Mouse (Mus musculus): ENCODE results near the gene Ptov1. TPM values are rescaled to one million over a fixed set of nuclear protein-coding genes. Genes with fewer than 3 reads are reported as not detected.

The Ptov1 gene
- polyA plus RNA-seq (2014; fragmentation: Nextera tagmentation; extraction: Ambion mirVana), result 447 and 458 TPM in 2 replicates

DNA sequence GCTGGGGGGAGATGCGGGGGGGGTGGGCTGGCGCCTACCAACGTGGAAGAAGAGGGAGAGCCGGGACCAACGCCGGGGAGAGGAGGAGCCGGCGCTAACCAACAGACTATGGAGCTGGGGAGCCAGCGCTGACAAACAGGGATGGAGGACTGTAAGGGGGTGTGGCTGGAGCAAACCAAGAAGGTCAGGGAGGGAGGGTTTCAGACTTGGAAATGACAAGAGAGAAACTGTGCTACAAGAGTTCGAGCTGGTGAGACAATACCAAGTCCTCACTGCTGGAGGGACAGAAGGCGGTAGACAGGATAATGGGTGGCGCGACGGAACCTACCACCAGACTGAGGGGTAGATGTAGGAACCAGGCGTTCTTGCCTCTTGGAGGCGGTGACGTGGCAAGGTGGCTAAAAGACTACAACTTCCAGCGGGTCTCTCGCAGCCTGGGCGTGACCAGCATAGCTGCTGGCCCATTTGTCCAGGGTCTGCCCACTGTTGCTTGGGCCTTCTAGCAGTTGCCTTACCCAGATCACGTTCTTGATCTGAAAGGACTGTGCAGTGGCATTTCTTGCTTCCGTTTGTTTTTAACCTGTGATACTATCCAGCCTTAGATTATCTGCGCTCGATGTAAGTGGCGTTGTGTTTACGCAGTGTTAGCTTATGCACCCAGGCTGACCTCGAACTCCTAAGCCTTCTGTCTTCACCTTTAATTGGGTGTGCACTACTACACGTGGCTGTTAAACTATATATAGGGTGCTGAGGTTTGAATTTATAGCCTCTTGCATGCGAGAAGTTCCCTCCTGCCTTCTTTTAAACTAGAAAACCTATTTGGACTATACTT lies at the start of gene Ptov1:
Gene Ptov1 (minus strand): TSS at position 92 of the 832 bp plus-strand sequence.
- peak; percentile 99 for DNase-seq (ENCODE audit: low spot score)
- Histone ChIP-seq H3K27me3 (replicated peaks; ENCODE audit: control insufficient read depth, insufficient read depth, low read length) (no peaks in the 10 kb centered on the region), H3K9me3 (replicated peaks; ENCODE audit: control insufficient read depth, low read length) (no peaks in the 10 kb centered on the region), H3K9ac (ENCODE audit: low read length) (peak within 1 kb of the TSS; percentile 100), H3K4me1 (ENCODE audit: control insufficient read depth, insufficient read depth, low read length) (peaks cover 33% of the 10 kb centered on the region), H3K27ac (ENCODE audit: low read depth, low read length) (peak within 1 kb of the TSS; percentile 100), H3K4me2 (ENCODE audit: low read length) (peak within 1 kb of the TSS; percentile 98), H3K36me3 (ENCODE audit: control insufficient read depth, insufficient read depth, low read length) (peaks cover 22% of the 10 kb centered on the region), H3K4me3 (ENCODE audit: low read depth, low read length) (peak within 1 kb of the TSS; percentile 98)
- 10% methylated on average over 29 of the region's 29 CpGs for WGBS
- ATAC-seq, result peak; percentile 94

DNA sequence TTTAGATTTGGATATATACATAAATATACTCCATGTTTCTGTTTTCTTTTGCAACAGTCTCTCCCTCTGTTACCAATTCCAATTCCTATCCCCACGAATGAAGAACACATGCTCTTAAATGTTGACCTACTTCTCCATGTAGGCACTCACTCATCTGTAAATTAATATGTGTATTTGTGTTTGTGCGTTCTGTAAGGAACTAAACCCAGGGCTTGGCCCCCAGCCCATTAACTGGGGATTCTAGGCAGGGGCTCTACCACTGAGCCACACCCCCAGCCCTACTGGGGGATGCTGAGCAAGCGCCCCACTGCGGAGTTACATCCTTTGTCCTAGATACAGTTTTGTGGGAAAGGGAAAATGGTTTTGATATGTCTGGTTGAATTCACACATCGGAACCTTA lies 49.5 kb upstream of the Ptov1 start:
- Histone ChIP-seq H3K4me2 (ENCODE audit: low read length) (no peak overlapping the region), H3K9me3 (replicated peaks; ENCODE audit: control insufficient read depth, low read length) (no peaks in the 10 kb centered on the region), H3K9ac (ENCODE audit: low read length) (no peak overlapping the region), H3K27ac (ENCODE audit: low read depth, low read length) (no peak overlapping the region), H3K4me1 (ENCODE audit: control insufficient read depth, insufficient read depth, low read length) (no peaks in the 10 kb centered on the region), H3K36me3 (ENCODE audit: control insufficient read depth, insufficient read depth, low read length) (peaks cover 56% of the 10 kb centered on the region), H3K27me3 (replicated peaks; ENCODE audit: control insufficient read depth, insufficient read depth, low read length) (no peaks in the 10 kb centered on the region), H3K4me3 (ENCODE audit: low read depth, low read length) (no peak overlapping the region)
- ATAC-seq, result no peak
- no peak for DNase-seq (ENCODE audit: low spot score)
- WGBS, result 77% methylated on average over 5 of the region's 5 CpGs

GRCm38 (mm10) chr7:44918219-44918618 lies 48.6 kb upstream of the Ptov1 start:
- 96% methylated on average over 3 of the region's 3 CpGs for WGBS
- no peaks in the 10 kb centered on the region for H3K27me3 ChIP-seq (replicated peaks; ENCODE audit: control insufficient read depth, insufficient read depth, low read length)
- no peak overlapping the region for H3K9ac ChIP-seq (ENCODE audit: low read length)
- peaks cover 58% of the 10 kb centered on the region for H3K36me3 ChIP-seq (ENCODE audit: control insufficient read depth, insufficient read depth, low read length)
- DNase-seq (ENCODE audit: low spot score) (no peak), ATAC-seq (no peak)
- H3K4me3 ChIP-seq (ENCODE audit: low read depth, low read length), result no peak overlapping the region
- H3K4me1 ChIP-seq (ENCODE audit: control insufficient read depth, insufficient read depth, low read length), result no peaks in the 10 kb centered on the region
- H3K4me2 ChIP-seq (ENCODE audit: low read length), result no peak overlapping the region
- no peak overlapping the region for H3K27ac ChIP-seq (ENCODE audit: low read depth, low read length)
- no peaks in the 10 kb centered on the region for H3K9me3 ChIP-seq (replicated peaks; ENCODE audit: control insufficient read depth, low read length)

- no peak overlapping the region for H3K27ac ChIP-seq (ENCODE audit: low read depth, low read length)
- DNase-seq (ENCODE audit: low spot score) (no peak), ATAC-seq (no peak)
- no peaks in the 10 kb centered on the region for H3K27me3 ChIP-seq (replicated peaks; ENCODE audit: control insufficient read depth, insufficient read depth, low read length)
- H3K9me3 ChIP-seq (replicated peaks; ENCODE audit: control insufficient read depth, low read length), result no peaks in the 10 kb centered on the region
- no peak overlapping the region for H3K4me2 ChIP-seq (ENCODE audit: low read length)
- H3K4me3 ChIP-seq (ENCODE audit: low read depth, low read length), result no peak overlapping the region
- H3K36me3 ChIP-seq (ENCODE audit: control insufficient read depth, insufficient read depth, low read length), result peaks cover 57% of the 10 kb centered on the region
- H3K9ac ChIP-seq (ENCODE audit: low read length), result no peak overlapping the region
- WGBS, result 95% methylated on average over 4 of the region's 4 CpGs
- no peaks in the 10 kb centered on the region for H3K4me1 ChIP-seq (ENCODE audit: control insufficient read depth, insufficient read depth, low read length)
Observed at GRCm38 (mm10) chr7:44916881-44917280, 47.3 kb upstream of the Ptov1 start.

- H3K27ac ChIP-seq (ENCODE audit: low read depth, low read length), result no peak overlapping the region
- no peaks in the 10 kb centered on the region for H3K4me1 ChIP-seq (ENCODE audit: control insufficient read depth, insufficient read depth, low read length)
- H3K9me3 ChIP-seq (replicated peaks; ENCODE audit: control insufficient read depth, low read length), result no peaks in the 10 kb centered on the region
- ATAC-seq, result no peak
- H3K36me3 ChIP-seq (ENCODE audit: control insufficient read depth, insufficient read depth, low read length), result peaks cover 61% of the 10 kb centered on the region
- no peak overlapping the region for H3K9ac ChIP-seq (ENCODE audit: low read length)
- WGBS, result 96% methylated on average over 6 of the region's 6 CpGs
- no peak for DNase-seq (ENCODE audit: low spot score)
- no peaks in the 10 kb centered on the region for H3K27me3 ChIP-seq (replicated peaks; ENCODE audit: control insufficient read depth, insufficient read depth, low read length)
- no peak overlapping the region for H3K4me2 ChIP-seq (ENCODE audit: low read length)
- H3K4me3 ChIP-seq (ENCODE audit: low read depth, low read length), result no peak overlapping the region
Observed at GRCm38 (mm10) chr7:44916191-44916590, 46.6 kb upstream of the Ptov1 start.

DNA sequence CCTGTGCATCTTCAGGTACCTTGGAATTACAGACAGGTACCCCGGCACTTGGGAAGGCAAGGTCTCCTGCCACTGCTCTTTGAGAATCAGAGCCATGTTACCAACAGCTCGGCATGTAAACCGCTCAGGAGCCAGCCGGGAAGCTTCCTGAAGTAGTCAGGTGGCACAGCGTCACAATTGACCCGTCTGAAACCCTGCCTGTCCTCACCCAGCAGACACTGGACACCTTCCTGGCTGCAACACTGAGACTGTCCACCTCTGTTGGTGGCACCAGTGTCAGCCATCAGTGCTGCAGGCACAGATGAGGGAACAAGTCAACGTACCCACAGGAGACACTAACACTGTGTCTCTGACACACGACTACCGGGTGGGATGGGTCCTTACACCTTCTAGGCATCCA lies 45.7 kb upstream of the Ptov1 start:
- WGBS, result 90% methylated on average over 9 of the region's 9 CpGs
- H3K36me3 ChIP-seq (ENCODE audit: control insufficient read depth, insufficient read depth, low read length), result peaks cover 68% of the 10 kb centered on the region

DNA sequence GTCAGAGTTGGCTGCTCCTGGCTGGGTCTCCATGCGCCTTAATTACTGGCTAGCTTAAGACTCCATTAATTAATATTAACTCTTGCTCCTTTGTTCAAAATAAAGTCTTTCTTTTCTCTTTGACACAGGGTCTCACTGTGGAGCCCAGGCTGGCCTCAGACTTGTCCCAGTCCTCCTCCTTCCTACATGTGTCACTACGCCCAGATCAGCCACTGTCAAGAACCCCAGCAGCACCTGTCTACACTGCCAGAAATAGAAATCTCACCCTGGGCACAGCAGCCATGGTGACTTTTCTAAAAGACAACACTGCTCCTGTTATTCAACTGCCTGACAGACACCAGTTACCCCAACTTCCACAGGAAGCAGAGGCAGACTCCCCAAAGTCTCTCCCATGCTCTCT lies 44.8 kb upstream of the Ptov1 start:
- ATAC-seq (no peak), DNase-seq (ENCODE audit: low spot score) (no peak)
- no peaks in the 10 kb centered on the region for H3K27me3 ChIP-seq (replicated peaks; ENCODE audit: control insufficient read depth, insufficient read depth, low read length)
- no peak overlapping the region for H3K4me3 ChIP-seq (ENCODE audit: low read depth, low read length)
- H3K27ac ChIP-seq (ENCODE audit: low read depth, low read length), result no peak overlapping the region
- no peak overlapping the region for H3K4me2 ChIP-seq (ENCODE audit: low read length)
- H3K9ac ChIP-seq (ENCODE audit: low read length), result no peak overlapping the region
- H3K36me3 ChIP-seq (ENCODE audit: control insufficient read depth, insufficient read depth, low read length), result peaks cover 70% of the 10 kb centered on the region
- H3K9me3 ChIP-seq (replicated peaks; ENCODE audit: control insufficient read depth, low read length), result no peaks in the 10 kb centered on the region
- no peaks in the 10 kb centered on the region for H3K4me1 ChIP-seq (ENCODE audit: control insufficient read depth, insufficient read depth, low read length)
- 50% methylated on average over 2 of the region's 2 CpGs for WGBS

More for the DNA sequence above, 45.7 kb upstream of the Ptov1 start:
- Histone ChIP-seq H3K4me3 (ENCODE audit: low read depth, low read length) (no peak overlapping the region), H3K4me1 (ENCODE audit: control insufficient read depth, insufficient read depth, low read length) (no peaks in the 10 kb centered on the region), H3K9me3 (replicated peaks; ENCODE audit: control insufficient read depth, low read length) (no peaks in the 10 kb centered on the region), H3K9ac (ENCODE audit: low read length) (no peak overlapping the region), H3K27ac (ENCODE audit: low read depth, low read length) (no peak overlapping the region), H3K4me2 (ENCODE audit: low read length) (no peak overlapping the region), H3K27me3 (replicated peaks; ENCODE audit: control insufficient read depth, insufficient read depth, low read length) (no peaks in the 10 kb centered on the region)
- ATAC-seq, result no peak
- no peak for DNase-seq (ENCODE audit: low spot score)

GRCm38 (mm10) chr7:44908706-44909476 lies 39.3 kb upstream of the Ptov1 start:
- no peak overlapping the region for H3K4me2 ChIP-seq (ENCODE audit: low read length)
- DNase-seq (ENCODE audit: low spot score) (no peak), ATAC-seq (no peak)
- H3K9ac ChIP-seq (ENCODE audit: low read length), result no peak overlapping the region
- no peaks in the 10 kb centered on the region for H3K9me3 ChIP-seq (replicated peaks; ENCODE audit: control insufficient read depth, low read length)
- peaks cover 98% of the 10 kb centered on the region for H3K36me3 ChIP-seq (ENCODE audit: control insufficient read depth, insufficient read depth, low read length)
- no peaks in the 10 kb centered on the region for H3K4me1 ChIP-seq (ENCODE audit: control insufficient read depth, insufficient read depth, low read length)
- no peak overlapping the region for H3K4me3 ChIP-seq (ENCODE audit: low read depth, low read length)
- H3K27ac ChIP-seq (ENCODE audit: low read depth, low read length), result no peak overlapping the region
- WGBS, result 92% methylated on average over 15 of the region's 15 CpGs
- H3K27me3 ChIP-seq (replicated peaks; ENCODE audit: control insufficient read depth, insufficient read depth, low read length), result no peaks in the 10 kb centered on the region

DNA sequence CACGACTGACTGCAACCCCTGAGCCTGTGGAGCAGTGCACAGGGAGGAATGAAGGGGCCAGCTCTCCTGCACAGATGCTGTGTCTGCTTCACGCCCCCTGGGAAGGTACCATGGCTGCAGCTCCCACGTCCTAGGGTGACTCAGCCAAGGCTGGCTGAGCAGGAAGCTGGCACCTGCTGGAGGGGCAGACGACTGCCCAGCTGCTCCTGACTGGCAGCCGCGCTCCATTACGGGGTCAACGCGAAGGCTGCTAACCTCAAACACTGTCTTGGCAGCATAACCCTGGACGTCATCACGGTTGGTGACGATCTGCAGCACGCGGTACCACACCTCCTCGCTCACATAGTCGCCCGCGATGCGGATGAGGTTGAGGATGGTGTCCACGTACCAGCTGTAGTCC lies 35.8 kb upstream of the Ptov1 start:
- WGBS, result 91% methylated on average over 20 of the region's 20 CpGs
- DNase-seq (ENCODE audit: low spot score), result no peak
- Histone ChIP-seq H3K9ac (ENCODE audit: low read length) (no peak overlapping the region), H3K9me3 (replicated peaks; ENCODE audit: control insufficient read depth, low read length) (no peaks in the 10 kb centered on the region), H3K4me1 (ENCODE audit: control insufficient read depth, insufficient read depth, low read length) (no peaks in the 10 kb centered on the region), H3K27ac (ENCODE audit: low read depth, low read length) (no peak overlapping the region), H3K27me3 (replicated peaks; ENCODE audit: control insufficient read depth, insufficient read depth, low read length) (no peaks in the 10 kb centered on the region), H3K36me3 (ENCODE audit: control insufficient read depth, insufficient read depth, low read length) (peaks cover 99% of the 10 kb centered on the region), H3K4me2 (ENCODE audit: low read length) (no peak overlapping the region), H3K4me3 (ENCODE audit: low read depth, low read length) (no peak overlapping the region)
- no peak for ATAC-seq
